Mouse (Mus musculus): ENCODE data around the gene Apold1.

- TF ChIP-seq FOSL1 (IDR thresholded peaks at IDR 0.05; ENCODE audit: insufficient read depth, low read length, poor library complexity, severe bottlenecking), result no peak
- TF ChIP-seq CTCF (IDR thresholded peaks at IDR 0.05; ENCODE audit: control insufficient read depth, insufficient read depth, insufficient read length), result no peak
Observed at GRCm38 (mm10) chr6:134988377-134988776, 6.9 kb downstream of the Apold1 start.

Data from C2C12 (cell line).